Mouse (Mus musculus): ENCODE results near the gene Ccar1. TPM values are rescaled to one million over a fixed set of nuclear protein-coding genes. Genes with fewer than 3 reads are reported as not detected.

Ccar1 gene
- polyA plus RNA-seq, 1 experiment: 171 TPM

- H3K36me3 ChIP-seq (ENCODE audit: control insufficient read depth, insufficient read depth, low read length): no peaks in the 10 kb centered on the region
- DNase-seq: no peak
- no peak overlapping the region for H3K4me3 ChIP-seq (ENCODE audit: control insufficient read depth, insufficient read depth, low read length)
- H3K4me1 ChIP-seq (replicated peaks; ENCODE audit: control insufficient read depth, insufficient read depth, low read length): no peaks in the 10 kb centered on the region
- TF ChIP-seq POLR2A (IDR thresholded peaks at IDR 0.05; ENCODE audit: control insufficient read depth, extremely low read depth, insufficient read depth, low read length, poor library complexity): no peak
- TF ChIP-seq CTCF (IDR thresholded peaks at IDR 0.05; ENCODE audit: borderline replicate concordance, control insufficient read depth, extremely low read depth, insufficient read depth, low read length, poor library complexity): no peak
- H3K27ac ChIP-seq (ENCODE audit: control insufficient read depth, insufficient read depth, low read length): no peak overlapping the region
- H3K27me3 ChIP-seq (ENCODE audit: control insufficient read depth, insufficient read depth, low read length): no peaks in the 10 kb centered on the region
- 83% methylated on average over 4 of the region's 4 CpGs for WGBS
Measured at GRCm38 (mm10) chr10:62703579-62703978, 88.5 kb downstream of the Ccar1 start.

GRCm38 (mm10) chr10:62702436-62702835 is 89.7 kb downstream of the Ccar1 start:
- H3K36me3 ChIP-seq (ENCODE audit: control insufficient read depth, insufficient read depth, low read length): no peaks in the 10 kb centered on the region
- no peaks in the 10 kb centered on the region for H3K4me1 ChIP-seq (replicated peaks; ENCODE audit: control insufficient read depth, insufficient read depth, low read length)
- DNase-seq: no peak
- TF ChIP-seq POLR2A (IDR thresholded peaks at IDR 0.05; ENCODE audit: control insufficient read depth, extremely low read depth, insufficient read depth, low read length, poor library complexity) (no peak), CTCF (IDR thresholded peaks at IDR 0.05; ENCODE audit: borderline replicate concordance, control insufficient read depth, extremely low read depth, insufficient read depth, low read length, poor library complexity) (no peak)
- WGBS: 90% methylated on average over 4 of the region's 4 CpGs
- H3K4me3 ChIP-seq (ENCODE audit: control insufficient read depth, insufficient read depth, low read length): no peak overlapping the region
- H3K27me3 ChIP-seq (ENCODE audit: control insufficient read depth, insufficient read depth, low read length): no peaks in the 10 kb centered on the region
- no peak overlapping the region for H3K27ac ChIP-seq (ENCODE audit: control insufficient read depth, insufficient read depth, low read length)

Other genes with a start within 250 kb of the Ccar1 start
- gene Kif1bp, start 213.8 kb downstream of the Ccar1 start, polyA plus RNA-seq (2012; rRNA removed): 43.4 and 45.7 TPM in 2 replicates
- gene Ddx21, start 190.0 kb downstream of the Ccar1 start, polyA plus RNA-seq (2012; rRNA removed): 19.4 and 22.7 TPM in 2 replicates
- gene Ddx50, start 141.1 kb downstream of the Ccar1 start, polyA plus RNA-seq (2012; rRNA removed): 12.9 and 13.6 TPM in 2 replicates
- gene Stox1, start 66.2 kb downstream of the Ccar1 start, polyA plus RNA-seq (2012; rRNA removed): 1.0 and 2.0 TPM in 2 replicates
- 5.7 and 6.7 TPM in 2 replicates for gene Tet1, start 116.7 kb upstream of the Ccar1 start, polyA plus RNA-seq (2012; rRNA removed)
- gene Slc25a16, start 128.3 kb upstream of the Ccar1 start, polyA plus RNA-seq (2012; rRNA removed): 24.0 and 34.0 TPM in 2 replicates
- gene Dna2, start 154.7 kb upstream of the Ccar1 start, polyA plus RNA-seq (2012; rRNA removed): 20.0 and 23.6 TPM in 2 replicates
- gene Rufy2, start 187.9 kb upstream of the Ccar1 start, polyA plus RNA-seq (2012; rRNA removed): 7.5 and 8.0 TPM in 2 replicates
- 22.8 and 27.2 TPM in 2 replicates for gene Hnrnph3, start 231.9 kb upstream of the Ccar1 start, polyA plus RNA-seq (2012; rRNA removed)
- 0.42 and 0.62 TPM in 2 replicates for gene Pbld2, start 232.0 kb upstream of the Ccar1 start, polyA plus RNA-seq (2012; rRNA removed)